Mouse (Mus musculus) brown adipose tissue, adult 24 weeks (tissue): Measurements from ENCODE around the gene Prlh. TPM values are rescaled to one million over a fixed set of nuclear protein-coding genes. Genes with fewer than 3 reads are reported as not detected.
A peak's percentile ranks its signal among the peaks of the same experiment; 100 is the strongest.

ENCODE experiments used
- H3K27ac ChIP-seq: fragments of 200-500 bp; replicated peaks from 2 replicates; pipeline ENCODE4 v1.5.1; 2012; ENCODE audit warnings: low read depth, mild to moderate bottlenecking, low read length
- H3K4me1 ChIP-seq: fragments of 200-500 bp; 2 replicates; pipeline ENCODE4 v1.6.1; 2012; ENCODE audit warnings: low read length, mixed read lengths; ENCODE audit not compliant: control insufficient read depth, insufficient read depth, insufficient read length
- H3K4me3 ChIP-seq: fragments of 200-500 bp; 2 replicates; pipeline ENCODE4 v1.5.1; 2012; ENCODE audit warnings: low read depth, mild to moderate bottlenecking, low read length, moderate library complexity; ENCODE audit not compliant: insufficient read depth
- polyA plus RNA-seq: library from polyadenylated mRNA; stranded (reverse); fragments of >200 nt; gene quantifications from 2 replicates; pipeline ENCODE4 v1.2.4, GENCODE M21; 2012; ENCODE audit not compliant: missing spikeins, insufficient read depth, insufficient read length

Gene Prlh
- polyA plus RNA-seq, result not detected in 2 replicates

DNA sequence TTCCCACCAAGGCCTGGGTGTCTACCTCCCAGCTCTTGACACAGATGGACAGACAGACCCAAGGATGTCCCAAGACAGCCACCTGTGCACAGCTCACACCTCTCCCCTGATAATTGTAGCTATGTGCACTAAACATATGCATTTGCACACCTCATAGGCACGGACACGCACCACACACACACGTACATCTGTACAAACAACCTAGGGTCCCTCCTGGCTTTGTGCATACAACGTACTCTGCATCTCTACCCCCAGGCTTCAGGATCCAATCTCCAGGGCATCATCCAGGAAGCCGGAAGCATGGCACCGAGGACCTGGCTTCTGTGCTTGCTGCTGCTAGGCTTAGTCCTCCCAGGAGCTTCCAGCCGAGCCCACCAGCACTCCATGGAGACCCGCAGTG is at the start of gene Prlh:
Prlh (plus strand) TSS at position 301 of the 400 bp plus-strand sequence.
- Histone ChIP-seq H3K4me3 (no peak within 1 kb of the TSS), H3K27ac (no peak within 1 kb of the TSS), H3K4me1 (no peaks in the 10 kb centered on the region)

GRCm38 (mm10) chr1:90903211-90903945 is 49.5 kb upstream of the Prlh start:
- H3K27ac ChIP-seq, result 0 out of 2 replicates have a peak overlapping the region, but pooled peaks have one; percentile 15
- no peak overlapping the region for H3K4me3 ChIP-seq
- H3K4me1 ChIP-seq, result peaks cover 22% of the 10 kb centered on the region; the same call in 1 of the 2 replicates

DNA sequence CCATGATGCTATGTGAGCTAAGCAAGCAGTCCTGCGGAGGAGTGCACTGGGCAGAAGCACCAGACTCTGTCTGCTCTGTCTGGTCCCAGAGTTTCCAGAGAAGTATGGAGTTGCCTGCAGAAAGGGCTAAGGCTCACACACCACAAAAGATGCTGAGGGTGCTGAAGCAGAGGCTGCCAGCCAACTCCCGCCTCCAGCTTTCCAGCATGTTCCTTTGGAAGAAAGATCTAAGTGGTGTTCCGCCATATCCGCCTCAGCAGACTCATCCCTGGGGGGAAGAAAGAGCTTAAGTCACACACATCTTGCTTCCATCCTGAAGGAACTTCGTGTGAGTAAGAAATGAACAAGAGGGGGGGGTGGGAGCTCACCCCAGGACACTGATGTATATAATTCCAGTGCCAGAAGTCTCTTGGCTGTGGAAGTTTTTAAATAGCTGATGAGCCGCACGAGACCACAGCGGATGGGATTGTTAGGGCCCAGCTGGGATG is 48.9 kb upstream of the Prlh start:
- H3K27ac ChIP-seq, result 0 out of 2 replicates have a peak overlapping the region, but pooled peaks have one; percentile 15
- H3K4me1 ChIP-seq, result peaks cover 20% of the 10 kb centered on the region; the same call in 1 of the 2 replicates
- H3K4me3 ChIP-seq, result no peak overlapping the region

- Histone ChIP-seq H3K4me1 (peaks cover 19% of the 10 kb centered on the region; the same call in 1 of the 2 replicates), H3K27ac (no peak overlapping the region), H3K4me3 (no peak overlapping the region)
Observed at GRCm38 (mm10) chr1:90904729-90905404, 48.0 kb upstream of the Prlh start.

DNA sequence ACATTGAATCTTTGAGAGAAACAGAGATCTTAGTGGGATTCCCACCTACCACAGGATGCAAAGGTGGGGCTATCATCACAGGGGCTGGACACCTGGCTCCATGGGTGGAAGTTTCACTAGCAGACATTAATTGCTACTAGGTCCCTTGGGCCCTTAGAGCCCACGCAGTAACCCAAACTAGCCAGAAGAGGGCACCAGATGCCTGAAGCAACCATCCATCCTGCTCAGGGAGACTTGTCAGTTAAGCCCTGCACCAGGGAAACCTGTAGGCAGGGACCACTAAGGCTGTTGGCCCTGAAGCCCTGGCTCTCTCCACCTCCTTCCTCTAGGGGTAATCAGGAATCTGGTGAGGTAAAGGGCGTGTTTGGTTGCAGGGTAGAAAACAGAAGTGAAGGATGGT is 46.6 kb upstream of the Prlh start:
- peaks cover 10% of the 10 kb centered on the region; the same call in 1 of the 2 replicates for H3K4me1 ChIP-seq
- no peak overlapping the region for H3K4me3 ChIP-seq
- no peak overlapping the region for H3K27ac ChIP-seq

GRCm38 (mm10) chr1:90909161-90909560 is 43.7 kb upstream of the Prlh start:
- Histone ChIP-seq H3K27ac (no peak overlapping the region), H3K4me3 (no peak overlapping the region), H3K4me1 (no peaks in the 10 kb centered on the region)

- Histone ChIP-seq H3K4me3 (no peak overlapping the region), H3K27ac (no peak overlapping the region), H3K4me1 (no peaks in the 10 kb centered on the region; the same call in 1 of the 2 replicates)
Observed at GRCm38 (mm10) chr1:90909631-90910152, 43.2 kb upstream of the Prlh start.

DNA sequence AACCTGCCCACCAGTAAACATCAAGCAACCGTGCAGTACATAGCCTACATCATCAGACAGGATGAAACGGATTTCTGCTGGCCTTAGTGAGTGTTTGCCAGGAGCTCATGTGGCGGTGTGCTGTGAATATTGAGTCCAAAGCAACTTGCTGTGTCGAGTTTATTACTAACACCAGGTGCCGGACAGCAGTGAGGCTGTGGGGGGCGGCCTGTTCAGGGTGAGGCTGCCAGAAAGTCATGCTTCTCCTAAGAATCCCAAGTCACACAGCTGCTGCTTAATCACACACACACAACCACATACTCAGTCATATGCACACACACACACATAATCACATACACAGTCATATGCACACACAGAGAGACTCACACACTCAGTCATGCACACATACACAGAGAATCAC is 39.7 kb upstream of the Prlh start:
- no peak overlapping the region for H3K4me3 ChIP-seq
- no peak overlapping the region for H3K27ac ChIP-seq
- H3K4me1 ChIP-seq, result peaks cover 10% of the 10 kb centered on the region

GRCm38 (mm10) chr1:90914948-90915569 is 37.8 kb upstream of the Prlh start, which contains the start of gene Mlph:
Gene Mlph, plus strand, starts transcription at chr1:90915085.
- Histone ChIP-seq H3K4me3 (peak within 1 kb of the TSS; percentile 48), H3K4me1 (peaks cover 10% of the 10 kb centered on the region), H3K27ac (no peak within 1 kb of the TSS)

DNA sequence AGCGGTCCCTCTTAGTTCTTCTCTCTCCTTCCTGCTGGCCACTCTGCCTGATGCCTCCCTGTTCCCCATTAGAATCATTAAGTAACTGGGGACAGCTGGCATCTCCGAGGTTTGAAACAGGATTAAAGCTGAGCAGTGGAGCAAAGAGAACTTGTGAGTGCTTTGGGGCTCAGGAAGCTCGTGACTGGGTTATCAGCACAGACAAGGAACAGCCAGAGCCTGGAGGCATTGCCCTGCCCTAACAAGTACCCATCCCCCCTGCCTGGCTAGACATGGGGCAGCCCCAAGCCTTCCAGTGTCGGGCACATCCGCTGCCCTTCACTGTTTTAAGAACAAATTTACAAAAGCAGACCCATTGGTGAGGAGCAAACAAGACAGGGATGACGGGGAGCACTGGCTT is 35.4 kb upstream of the Prlh start:
- Histone ChIP-seq H3K4me3 (no peak overlapping the region), H3K27ac (no peak overlapping the region), H3K4me1 (peaks cover 10% of the 10 kb centered on the region)

- Histone ChIP-seq H3K27ac (no peak overlapping the region), H3K4me1 (no peaks in the 10 kb centered on the region), H3K4me3 (no peak overlapping the region)
Observed at GRCm38 (mm10) chr1:90921687-90922086, 31.2 kb upstream of the Prlh start.

DNA sequence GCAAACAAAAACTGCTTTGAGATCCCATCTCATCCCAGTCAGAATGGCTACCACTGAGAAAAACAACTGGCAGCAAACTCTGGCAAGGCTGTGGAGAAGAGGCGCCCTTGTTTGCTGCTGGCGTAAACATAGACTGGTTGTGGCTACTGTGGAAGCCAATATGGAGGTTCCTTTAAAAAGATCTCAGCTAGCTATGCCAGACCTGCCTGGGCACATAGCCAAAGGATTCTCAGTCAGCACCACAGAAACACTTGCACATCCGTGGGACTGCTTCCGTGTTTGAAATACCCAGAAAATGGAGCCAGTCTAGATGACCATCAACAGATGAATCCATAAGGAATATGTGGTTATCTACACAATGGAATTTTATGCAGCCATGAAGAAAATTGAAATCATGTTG is 26.9 kb upstream of the Prlh start:
- no peak overlapping the region for H3K27ac ChIP-seq

DNA sequence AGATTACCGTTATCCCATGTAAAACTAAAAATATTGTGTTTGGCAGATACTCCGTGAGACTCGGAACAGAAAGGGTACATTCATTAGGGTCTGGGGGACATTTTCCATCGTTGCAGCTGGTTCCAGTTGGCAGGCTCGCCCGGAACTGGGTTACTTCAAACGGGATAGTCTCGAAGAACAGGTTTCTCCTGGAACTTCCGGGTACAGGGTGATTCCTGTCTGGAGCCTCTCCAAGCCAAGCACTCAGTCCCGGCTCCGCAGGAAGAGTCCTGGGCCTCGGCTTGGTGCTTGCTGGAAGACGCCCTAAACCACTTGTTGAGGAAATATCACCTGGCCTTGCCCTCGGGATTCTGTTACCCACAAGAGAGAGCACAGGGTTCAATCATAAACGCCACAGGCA is 25.6 kb upstream of the Prlh start:
- no peak overlapping the region for H3K4me3 ChIP-seq
- H3K27ac ChIP-seq, result no peak overlapping the region
- peaks cover 3% of the 10 kb centered on the region; the same call in 1 of the 2 replicates for H3K4me1 ChIP-seq

More for the DNA sequence above, 26.9 kb upstream of the Prlh start:
- Histone ChIP-seq H3K4me1 (peaks cover 3% of the 10 kb centered on the region; the same call in 1 of the 2 replicates), H3K4me3 (no peak overlapping the region)

DNA sequence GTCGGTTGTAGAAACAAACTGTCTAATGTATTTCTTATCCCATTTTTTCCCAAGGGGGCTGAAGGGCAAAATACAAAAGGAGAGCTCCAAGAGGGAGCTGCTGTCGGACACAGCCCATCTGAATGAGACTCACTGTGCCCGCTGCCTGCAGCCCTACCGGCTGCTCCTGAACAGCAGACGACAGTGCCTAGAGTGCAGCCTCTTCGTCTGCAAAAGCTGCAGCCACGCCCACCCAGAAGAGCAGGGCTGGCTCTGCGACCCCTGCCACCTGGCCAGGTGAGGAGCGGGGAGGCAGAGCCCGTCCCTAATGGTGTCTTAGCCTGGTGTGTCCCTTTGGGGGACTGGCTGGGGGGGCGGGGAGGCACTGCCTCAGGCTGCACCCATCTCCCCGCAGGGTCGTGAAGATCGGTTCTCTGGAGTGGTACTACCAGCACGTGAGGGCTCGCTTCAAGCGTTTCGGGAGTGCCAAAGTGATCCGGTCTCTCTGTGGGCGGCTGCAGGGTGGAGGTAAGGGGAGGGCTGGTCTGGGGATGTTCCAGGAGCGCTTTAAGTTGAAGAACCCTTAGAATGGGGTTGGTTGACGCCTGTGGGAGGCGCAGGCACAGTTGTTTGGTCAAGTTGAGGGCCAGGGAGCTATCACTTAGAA is 24.9 kb upstream of the Prlh start:
- H3K4me1 ChIP-seq, result peaks cover 3% of the 10 kb centered on the region; the same call in 1 of the 2 replicates
- H3K4me3 ChIP-seq, result no peak overlapping the region
- no peak overlapping the region for H3K27ac ChIP-seq
